Comparison of ENCODE assay signal across 21 mouse cellular contexts in the genomic region with DNA sequence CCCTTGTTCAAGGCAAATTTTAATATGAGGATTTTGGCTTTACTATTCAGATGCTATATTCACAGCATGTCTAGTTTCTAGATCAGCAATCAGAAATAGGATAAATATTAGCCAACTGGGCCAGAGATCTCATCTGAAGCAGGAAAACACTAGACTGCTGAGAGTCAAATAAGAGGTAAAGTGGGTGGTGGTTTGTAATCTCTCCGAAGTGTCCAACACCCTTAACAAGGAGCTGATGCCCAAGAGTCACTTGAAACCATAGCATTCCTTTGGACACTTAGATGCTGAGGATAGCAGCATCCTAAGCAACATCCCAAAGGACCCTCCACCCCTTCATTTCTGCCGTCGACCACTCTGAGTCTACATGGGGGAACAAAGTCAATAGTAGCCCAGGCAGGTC. TPM values are rescaled to one million over a fixed set of nuclear protein-coding genes. Genes with fewer than 3 reads are reported as not detected.
"Had no signal": no experiment of that assay in that cellular context is flagged by ENCODE, and none has a peak within 500 bp of the region (broad histone marks: within the 10 kb centered on the region; RNA-seq: fewer than 3 reads in every experiment).

No protein-coding gene starts in this region.

- H3K27ac ChIP-seq: limb, embryonic 12.5 days; limb, embryonic 15.5 days; liver, embryonic 14.5 days; lung, embryonic 15.5 days; macrophage; midbrain, embryonic 12.5 days; midbrain, embryonic 15.5 days; neural tube, embryonic 13.5 days; stomach, embryonic 15.5 days had no signal

- H3K9me3 ChIP-seq: limb, embryonic 12.5 days; limb, embryonic 15.5 days; lung, embryonic 15.5 days; midbrain, embryonic 12.5 days; midbrain, embryonic 15.5 days; neural tube, embryonic 13.5 days; stomach, embryonic 15.5 days had no signal

- DNase-seq: kidney, adult 18-20 months; kidney, adult 9 months; kidney, postnatal 14 days; kidney, postnatal 4 days; left cerebral cortex, postnatal 4 days; liver, postnatal 0 days; retina, postnatal 1 day; right cerebral cortex, postnatal 25 days; spleen, adult 18-20 months; thymus, postnatal 25 days had no signal

- H3K9ac ChIP-seq: limb, embryonic 12.5 days; limb, embryonic 15.5 days; liver, embryonic 14.5 days; liver, postnatal 0 days; lung, embryonic 15.5 days; midbrain, embryonic 12.5 days; midbrain, embryonic 15.5 days; neural tube, embryonic 13.5 days; stomach, embryonic 15.5 days had no signal

- ATAC-seq: liver, postnatal 0 days; midbrain, embryonic 15.5 days had no signal

- H3K4me3 ChIP-seq: limb, embryonic 12.5 days; limb, embryonic 15.5 days; lung, embryonic 15.5 days; midbrain, embryonic 12.5 days; midbrain, embryonic 15.5 days; neural tube, embryonic 13.5 days; stomach, embryonic 15.5 days had no signal

- H3K4me1 ChIP-seq: stomach, embryonic 15.5 days had no signal

- H3K4me2 ChIP-seq: limb, embryonic 12.5 days; limb, embryonic 15.5 days; liver, embryonic 11.5 days; lung, embryonic 15.5 days; midbrain, embryonic 12.5 days; midbrain, embryonic 15.5 days; neural tube, embryonic 13.5 days; stomach, embryonic 15.5 days had no signal

- H3K36me3 ChIP-seq: limb, embryonic 12.5 days; limb, embryonic 15.5 days; lung, embryonic 15.5 days; midbrain, embryonic 12.5 days; midbrain, embryonic 15.5 days; neural tube, embryonic 13.5 days; stomach, embryonic 15.5 days had no signal

- H3K27me3 ChIP-seq: limb, embryonic 12.5 days; limb, embryonic 15.5 days; lung, embryonic 15.5 days; midbrain, embryonic 15.5 days; neural tube, embryonic 13.5 days; stomach, embryonic 15.5 days had no signal

RNA-seq across cellular contexts. Expression of gene Ccdc141, which starts 5.8 kb away (rescaled TPM):
- total RNA-seq: neutrophil, adult 5-6 weeks had no signal
